Mouse (Mus musculus) v-Abl transformed pro-B cells (cell line): ENCODE data around the gene Mrps14.

ENCODE experiments used
- in situ Hi-C, 2 experiments: fragments of 400-800 bp; cut with MboI; formaldehyde crosslinking; loops; one replicate each; pipeline ENCODE4 v1.15.1; 2025; ENCODE audit not compliant: unreplicated experiment in 2 of 2

The Mrps14 gene

DNA sequence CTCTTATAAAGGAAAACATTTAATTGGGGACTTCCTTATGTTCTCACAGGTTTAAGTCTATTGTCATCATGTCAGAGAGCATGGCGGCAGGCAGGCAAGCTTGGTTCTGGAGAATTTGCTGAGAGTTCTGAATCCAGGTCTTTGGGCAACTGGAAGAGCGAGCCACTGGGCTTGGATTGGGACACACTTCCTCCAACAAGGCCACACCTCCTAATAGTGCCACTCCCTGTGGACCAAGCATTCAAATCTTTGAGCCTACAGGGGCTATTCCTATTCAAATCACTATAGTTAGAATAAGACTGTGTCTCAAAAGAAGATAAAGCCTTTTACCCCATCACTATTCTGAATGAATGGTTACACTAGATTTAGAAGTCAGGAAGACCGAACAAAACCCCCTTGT lies 22.9 kb downstream of the Mrps14 start:
- in situ Hi-C loops: loop anchor here in 1 of 2 experiments (25.0 kb wide), 1 partner anchor 644 kb away; no protein-coding TSS in a partner anchor

DNA sequence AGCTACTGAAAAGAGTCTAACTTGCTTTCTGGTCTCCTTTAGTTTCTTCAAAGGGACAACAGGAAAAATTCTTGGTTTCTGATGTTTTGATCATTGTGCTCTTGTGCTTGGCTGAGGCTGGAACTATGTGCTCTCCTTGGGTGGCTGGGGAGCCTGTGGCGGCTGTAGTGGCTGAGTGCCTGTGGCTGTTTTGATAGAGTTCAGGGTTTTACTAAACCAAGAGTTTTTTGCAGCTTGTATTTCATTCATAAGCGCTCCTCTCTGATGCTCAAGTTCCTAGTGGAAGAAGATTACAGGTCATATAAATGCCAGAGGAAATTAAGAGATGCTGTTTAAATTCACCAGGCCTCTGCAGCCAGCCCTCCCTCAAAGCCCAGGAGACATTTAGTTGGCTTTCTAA lies 29.1 kb downstream of the Mrps14 start:
- in situ Hi-C loops: loop anchor here (10.0 to 25.0 kb wide), 3 partner anchors 151 to 731 kb away; no protein-coding TSS in a partner anchor

GRCm38 (mm10) chr1:160227196-160227595 lies 32.2 kb downstream of the Mrps14 start:
- in situ Hi-C loops: loop anchor here (5.0 to 10.0 kb wide), 3 partner anchors 148 to 728 kb away; no protein-coding TSS in a partner anchor

GRCm38 (mm10) chr1:160227850-160228249 lies 32.8 kb downstream of the Mrps14 start:
- in situ Hi-C loops: loop anchor here (5.0 to 10.0 kb wide), 3 partner anchors 147 to 727 kb away; no protein-coding TSS in a partner anchor

DNA sequence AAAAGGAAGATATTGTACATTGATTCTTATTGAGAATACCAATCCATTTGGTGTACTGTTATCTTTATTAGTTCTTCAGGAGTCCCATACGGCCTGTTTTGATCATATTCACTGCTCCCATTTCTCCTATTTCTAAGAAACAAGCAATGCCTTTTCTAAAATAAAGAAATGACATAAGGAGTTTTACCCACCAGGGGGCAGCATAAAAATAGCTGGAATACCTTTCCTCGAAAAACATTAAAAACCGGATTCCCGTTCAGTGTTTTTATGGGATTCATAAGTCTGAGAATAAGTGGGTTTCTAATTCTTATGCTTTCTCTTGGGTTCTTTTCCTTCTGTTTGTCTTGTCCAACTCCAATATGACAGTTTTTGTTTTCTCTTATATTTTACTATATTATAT lies 36.0 kb downstream of the Mrps14 start:
- in situ Hi-C loops: no loop called here

- in situ Hi-C loops: no loop called here
Observed at GRCm38 (mm10) chr1:160232113-160232512, 37.1 kb downstream of the Mrps14 start.

- in situ Hi-C loops: no loop called here
Observed at GRCm38 (mm10) chr1:160233921-160234320, 38.9 kb downstream of the Mrps14 start.

DNA sequence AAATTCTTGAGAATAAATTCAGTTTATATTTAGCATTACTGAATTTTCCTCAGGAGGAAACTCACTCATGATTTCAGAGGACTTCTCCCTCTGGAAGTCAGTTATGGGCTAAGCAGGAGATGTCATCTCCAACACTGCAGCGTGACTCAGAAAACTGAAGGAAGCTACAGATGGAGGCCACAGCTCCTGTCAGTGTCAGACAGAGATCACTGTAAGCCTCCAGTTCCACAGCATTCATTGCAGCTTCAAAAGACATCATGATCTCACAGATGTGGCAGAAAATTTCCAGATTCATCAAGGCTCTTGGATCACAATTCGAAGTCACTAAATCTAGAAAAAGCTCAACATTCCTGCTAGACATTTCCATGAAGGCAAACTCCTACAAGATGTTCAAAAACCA lies 43.0 kb downstream of the Mrps14 start:
- in situ Hi-C loops: no loop called here

DNA sequence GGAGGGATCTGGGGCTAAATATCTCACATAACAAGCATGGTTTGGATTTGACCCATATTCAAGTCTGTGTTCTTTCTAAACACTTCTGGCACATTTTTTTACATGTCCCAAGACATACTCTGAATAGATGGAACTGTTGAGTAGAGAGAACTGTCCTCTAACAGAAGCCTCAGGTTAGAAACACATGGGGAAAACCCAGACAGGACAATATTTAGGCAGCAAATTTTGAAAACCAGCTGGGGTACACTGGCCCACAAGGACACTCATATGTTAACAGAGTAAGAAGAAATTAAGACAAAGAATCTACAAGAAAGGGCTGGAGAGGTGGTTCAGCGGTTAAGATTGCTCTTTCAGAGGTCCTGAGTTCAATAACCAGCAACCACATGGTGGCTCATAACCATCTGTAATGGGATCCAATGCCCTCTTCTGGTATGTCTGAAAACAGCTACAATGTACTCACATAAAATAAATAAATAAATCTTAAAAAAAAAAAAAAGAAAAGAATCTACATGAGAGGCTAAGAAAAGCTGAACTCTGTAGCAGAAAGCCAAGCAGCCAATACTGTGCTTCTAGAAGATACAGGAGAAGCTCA lies 43.9 kb downstream of the Mrps14 start:
- in situ Hi-C loops: no loop called here

GRCm38 (mm10) chr1:160240091-160240490 lies 45.1 kb downstream of the Mrps14 start:
- in situ Hi-C loops: loop anchor here in 1 of 2 experiments (10.0 kb wide), 1 partner anchor 65 kb away; no protein-coding TSS in a partner anchor

- in situ Hi-C loops: loop anchor here in 1 of 2 experiments (10.0 kb wide), 1 partner anchor 60 kb away; no protein-coding TSS in a partner anchor
Observed at GRCm38 (mm10) chr1:160244689-160245088, 49.7 kb downstream of the Mrps14 start.

DNA sequence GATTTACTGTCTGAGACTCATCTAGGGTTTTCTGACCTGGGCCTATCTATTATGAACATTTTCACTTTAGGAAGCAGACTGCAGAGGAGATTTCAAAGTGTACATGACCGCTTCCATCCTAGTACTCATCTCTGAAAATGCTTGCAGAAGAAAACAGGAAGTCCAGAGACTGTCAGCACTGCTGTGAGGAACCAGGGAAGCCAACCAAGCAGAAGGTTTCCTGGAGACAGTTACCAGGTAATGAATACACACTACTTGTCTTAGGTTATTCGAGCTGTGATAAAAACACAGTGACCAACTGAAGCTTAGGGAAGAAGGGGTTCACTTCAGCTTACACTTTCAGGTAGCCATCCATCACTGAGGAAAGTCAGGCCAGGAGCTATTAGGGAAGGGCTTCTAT lies 50.9 kb downstream of the Mrps14 start:
- in situ Hi-C loops: loop anchor here in 1 of 2 experiments (10.0 kb wide), 1 partner anchor 59 kb away; no protein-coding TSS in a partner anchor

GRCm38 (mm10) chr1:160246844-160247243 lies 51.8 kb downstream of the Mrps14 start:
- in situ Hi-C loops: loop anchor here in 1 of 2 experiments (10.0 kb wide), 1 partner anchor 58 kb away; no protein-coding TSS in a partner anchor

DNA sequence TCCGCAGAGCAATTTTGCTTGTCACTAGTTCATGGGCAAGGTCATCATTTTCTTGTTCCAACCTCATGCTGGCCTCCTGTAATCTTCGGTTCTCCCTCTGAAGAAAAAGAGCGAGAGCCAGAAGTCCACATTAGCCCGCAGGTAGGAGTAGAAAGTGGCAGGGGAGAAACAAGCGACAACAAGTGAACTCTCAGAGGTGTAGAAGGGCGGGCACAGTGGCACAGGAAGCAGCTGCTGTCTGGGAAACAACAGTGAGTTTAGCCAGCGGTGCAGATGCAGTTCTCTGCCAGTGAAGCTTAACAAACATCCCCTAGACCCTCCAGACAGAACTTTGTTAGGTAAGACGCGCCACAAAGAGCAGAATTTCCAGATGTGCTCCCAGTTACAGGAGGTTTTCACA lies 52.5 kb downstream of the Mrps14 start:
- in situ Hi-C loops: loop anchor here in 1 of 2 experiments (10.0 kb wide), 1 partner anchor 57 kb away; no protein-coding TSS in a partner anchor

DNA sequence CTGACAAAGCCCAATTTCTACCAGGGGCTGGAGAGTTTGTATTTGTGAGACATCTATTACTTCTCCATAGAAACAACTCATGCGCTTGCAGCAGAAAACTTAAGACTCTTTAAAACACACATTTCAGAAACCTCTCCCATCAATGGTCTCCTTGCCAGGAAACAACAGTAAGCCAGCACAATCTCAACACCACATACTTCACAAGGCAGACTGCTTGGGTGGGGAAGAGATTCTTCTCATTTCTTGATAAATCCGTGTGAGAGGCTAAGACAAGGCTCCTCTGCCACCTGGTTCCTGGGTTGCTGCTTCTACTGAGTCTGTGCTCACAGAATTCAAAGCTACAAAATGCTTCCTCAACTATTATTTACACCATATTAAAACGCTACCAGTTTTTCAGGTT lies 54.8 kb downstream of the Mrps14 start:
- in situ Hi-C loops: loop anchor here in 1 of 2 experiments (10.0 kb wide), 1 partner anchor 55 kb away; no protein-coding TSS in a partner anchor

- in situ Hi-C loops: no loop called here
Observed at GRCm38 (mm10) chr1:160250782-160251181, 55.8 kb downstream of the Mrps14 start.

DNA sequence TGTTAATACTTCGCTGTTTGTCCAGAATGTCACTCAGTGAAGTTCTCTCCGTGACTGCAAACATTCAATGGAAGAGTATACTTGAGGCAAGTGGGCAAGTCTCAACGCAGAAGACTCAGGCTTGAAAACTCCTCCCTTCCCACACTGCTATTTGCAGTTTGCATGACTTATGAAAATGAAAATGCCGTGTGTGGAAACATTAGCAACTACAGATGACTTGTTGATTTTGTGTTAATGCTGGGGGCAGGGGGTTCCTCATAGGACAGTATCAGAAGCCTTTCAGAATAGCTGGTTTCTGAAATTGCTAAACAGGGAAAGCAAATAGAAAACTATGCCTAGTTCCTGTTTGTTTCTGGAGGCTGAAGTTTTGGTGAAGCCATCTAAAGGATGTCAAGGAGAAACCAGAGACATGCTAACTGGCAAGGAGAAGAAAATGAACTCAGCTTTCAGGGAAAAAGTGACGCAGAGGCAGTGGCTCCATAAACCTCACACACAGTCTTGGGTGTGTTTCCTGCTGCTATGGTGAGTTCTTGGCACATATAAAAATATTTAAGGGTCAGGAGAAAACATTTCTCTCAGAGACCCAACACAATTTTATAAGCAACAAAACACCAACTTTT lies 56.5 kb downstream of the Mrps14 start:
- in situ Hi-C loops: no loop called here
